Mouse (Mus musculus) stomach, postnatal 0 days (tissue): ENCODE data around the gene Nabp2. TPM values are rescaled to one million over a fixed set of nuclear protein-coding genes. Genes with fewer than 3 reads are reported as not detected.

Experiments used
- ATAC-seq: fragments of 200-750 bp; cut with Nextera tagmentation; 2 replicates; pipeline ENCODE4 v1.8.0; 2017; ENCODE audit not compliant: low FRiP score, low TSS enrichment
- DNase-seq: peaks from one replicate; pipeline ENCODE4 v3.0.0-alpha.2; 2016; ENCODE audit warnings: low spot score
- H3K27ac ChIP-seq: fragments of 300-500 bp; sonication (generic); replicated peaks from 2 replicates; pipeline ENCODE4 v1.5.1; 2014; ENCODE audit warnings: mild to moderate bottlenecking, control low read depth
- H3K27me3 ChIP-seq: fragments of 300-500 bp; sonication (generic); 2 replicates; pipeline ENCODE4 v1.6.1; 2014; ENCODE audit warnings: low read length; ENCODE audit not compliant: control insufficient read depth, insufficient read depth
- H3K36me3 ChIP-seq: fragments of 300-500 bp; sonication (generic); 2 replicates; pipeline ENCODE4 v1.6.1; 2014; ENCODE audit warnings: low read length, mixed read lengths; ENCODE audit not compliant: control insufficient read depth, insufficient read depth
- H3K4me1 ChIP-seq: fragments of 300-500 bp; sonication (generic); replicated peaks from 2 replicates; pipeline ENCODE4 v1.6.1; 2014; ENCODE audit warnings: antibody characterized with exemption; ENCODE audit not compliant: control insufficient read depth, insufficient read depth
- H3K4me2 ChIP-seq: fragments of 300-500 bp; sonication (generic); replicated peaks from 2 replicates; pipeline ENCODE4 v1.6.1; 2014; ENCODE audit warnings: low read depth, mild to moderate bottlenecking, control low read depth, moderate library complexity
- H3K4me3 ChIP-seq: fragments of 300-500 bp; sonication (generic); 2 replicates; pipeline ENCODE4 v1.5.1; 2014; ENCODE audit warnings: low read depth, low read length, control low read depth
- H3K9ac ChIP-seq: fragments of 300-500 bp; sonication (generic); 2 replicates; pipeline ENCODE4 v1.6.1; 2014; ENCODE audit warnings: mild to moderate bottlenecking, low read length, control low read depth, mixed read lengths
- H3K9me3 ChIP-seq: fragments of 300-500 bp; sonication (generic); 2 replicates; pipeline ENCODE4 v1.6.1; 2016; ENCODE audit warnings: low read length; ENCODE audit not compliant: control insufficient read depth
- CTCF ChIP-seq: IDR thresholded peaks from 2 replicates; pipeline ENCODE4 v1.5.1; 2016; ENCODE audit warnings: antibody characterized with exemption, low read depth, mild to moderate bottlenecking, moderate library complexity
- EP300 ChIP-seq: optimal IDR thresholded peaks from 2 replicates; pipeline ENCODE3; 2016; ENCODE audit warnings: antibody characterized with exemption
- WGBS: fragments of 180-500 bp; shearing (Covaris S2); extraction: QIAGEN DNeasy Blood & Tissue Kit; methylation state at CpG from one replicate; pipeline ENCODE4 v1.1.7; 2014; 5-methylcytosine and 5-hydroxymethylcytosine counted together
- polyA plus RNA-seq: library from polyadenylated mRNA; unstranded; fragments of >200 nt; fragmentation: Nextera tagmentation; extraction: Ambion mirVana; gene quantifications from 2 replicates; pipeline ENCODE4 v1.2.1, GENCODE M21; 2015

Gene Nabp2
- polyA plus RNA-seq, 1 experiment from 2014 or later = 54.4 TPM

DNA sequence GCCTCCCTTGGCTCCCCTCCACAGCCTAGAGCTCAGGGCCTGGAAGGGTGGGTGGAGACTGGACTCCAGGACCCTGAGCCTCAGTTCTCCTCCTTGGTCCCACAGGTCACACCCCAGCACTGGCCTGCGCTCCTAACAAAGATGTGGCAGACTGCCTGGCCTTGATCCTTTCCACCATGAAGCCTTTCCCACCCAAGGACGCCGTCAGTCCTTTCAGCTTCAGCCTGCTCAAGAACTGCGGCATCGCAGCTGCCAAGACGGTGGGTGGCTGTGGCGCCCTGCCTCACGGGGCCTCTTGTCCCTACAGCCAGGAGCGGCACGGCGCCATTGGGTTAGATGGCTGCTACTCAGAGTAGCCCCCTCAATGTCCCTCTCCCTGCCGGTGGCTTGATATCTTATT lies 20.9 kb downstream of the Nabp2 start:
- H3K27ac ChIP-seq = no peak overlapping the region
- H3K27me3 ChIP-seq = no peaks in the 10 kb centered on the region
- peaks cover 54% of the 10 kb centered on the region for H3K36me3 ChIP-seq
- ATAC-seq (no peak), DNase-seq (no peak)
- H3K9me3 ChIP-seq = no peaks in the 10 kb centered on the region
- TF ChIP-seq EP300 (no peak), CTCF (no peak)
- no peaks in the 10 kb centered on the region for H3K4me1 ChIP-seq
- no peak overlapping the region for H3K4me2 ChIP-seq
- no peak overlapping the region for H3K4me3 ChIP-seq
- H3K9ac ChIP-seq = no peak overlapping the region
- 86% methylated on average over 12 of the region's 12 CpGs for WGBS

DNA sequence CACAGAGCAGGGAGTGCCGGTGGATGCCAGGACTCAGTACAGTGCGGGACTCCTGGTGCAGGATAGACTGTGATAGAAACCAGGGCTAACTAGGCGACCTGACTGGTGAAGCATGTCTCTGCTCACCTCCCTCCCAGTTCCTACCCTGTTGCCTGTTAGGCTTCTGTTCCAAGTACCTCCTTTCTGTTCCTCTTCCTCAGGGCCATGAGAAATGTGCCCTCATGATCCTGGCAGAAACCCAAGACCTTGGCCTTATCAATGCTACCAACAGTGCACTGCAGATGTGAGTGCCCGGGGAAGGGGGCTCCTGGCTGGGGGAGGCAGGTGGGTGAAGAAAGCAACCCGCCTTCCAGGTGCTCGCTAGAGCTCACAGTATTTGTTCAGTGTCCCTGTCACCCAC lies 21.7 kb downstream of the Nabp2 start:
- Histone ChIP-seq H3K4me1 (no peaks in the 10 kb centered on the region), H3K36me3 (peaks cover 60% of the 10 kb centered on the region), H3K4me2 (no peak overlapping the region), H3K27ac (no peak overlapping the region), H3K9ac (no peak overlapping the region), H3K27me3 (no peaks in the 10 kb centered on the region), H3K4me3 (no peak overlapping the region), H3K9me3 (no peaks in the 10 kb centered on the region)
- TF ChIP-seq CTCF (no peak), EP300 (no peak)
- ATAC-seq (no peak), DNase-seq (no peak)
- WGBS = 72% methylated on average over 6 of the region's 6 CpGs

- Histone ChIP-seq H3K4me1 (no peaks in the 10 kb centered on the region), H3K36me3 (peaks cover 62% of the 10 kb centered on the region), H3K4me3 (no peak overlapping the region), H3K27ac (no peak overlapping the region), H3K9me3 (no peaks in the 10 kb centered on the region), H3K27me3 (no peaks in the 10 kb centered on the region), H3K4me2 (no peak overlapping the region), H3K9ac (no peak overlapping the region)
- ATAC-seq (no peak), DNase-seq (no peak)
- TF ChIP-seq EP300 (no peak), CTCF (no peak)
- 87% methylated on average over 14 of the region's 14 CpGs for WGBS
Measured at GRCm38 (mm10) chr10:128388941-128389340, 22.4 kb downstream of the Nabp2 start.

GRCm38 (mm10) chr10:128385902-128386301 lies 25.4 kb downstream of the Nabp2 start:
- Histone ChIP-seq H3K9me3 (no peaks in the 10 kb centered on the region), H3K4me2 (no peak overlapping the region), H3K4me1 (no peaks in the 10 kb centered on the region), H3K36me3 (peaks cover 72% of the 10 kb centered on the region), H3K9ac (no peak overlapping the region), H3K4me3 (no peak overlapping the region), H3K27me3 (no peaks in the 10 kb centered on the region), H3K27ac (no peak overlapping the region)
- 80% methylated on average over 7 of the region's 7 CpGs for WGBS
- TF ChIP-seq EP300 (no peak), CTCF (no peak)
- DNase-seq = no peak
- no peak for ATAC-seq

DNA sequence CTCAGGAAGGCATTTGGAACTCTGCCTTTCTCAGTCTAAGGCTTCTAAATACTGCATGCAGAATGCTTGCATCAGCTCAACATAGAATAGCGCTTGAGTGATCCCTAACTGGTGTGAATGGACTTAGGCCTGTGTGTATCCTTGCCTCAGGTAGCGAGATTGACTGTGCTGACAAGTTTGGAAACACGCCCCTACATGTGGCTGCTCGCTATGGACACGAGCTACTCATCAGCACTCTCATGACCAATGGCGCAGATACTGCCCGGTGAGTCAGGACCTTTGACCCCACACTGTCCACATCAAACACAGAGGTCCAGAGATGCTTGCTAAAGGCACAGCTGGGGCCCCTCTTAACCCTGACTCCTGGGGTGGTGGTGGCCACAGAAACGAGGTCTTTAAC lies 28.8 kb downstream of the Nabp2 start:
- ATAC-seq = no peak
- no peak overlapping the region for H3K4me2 ChIP-seq
- no peak overlapping the region for H3K9ac ChIP-seq
- H3K9me3 ChIP-seq = no peaks in the 10 kb centered on the region
- no peak overlapping the region for H3K4me3 ChIP-seq
- no peak overlapping the region for H3K27ac ChIP-seq
- peaks cover 3% of the 10 kb centered on the region; the same call in 1 of the 2 replicates for H3K4me1 ChIP-seq
- TF ChIP-seq EP300 = no peak
- TF ChIP-seq CTCF = no peak
- H3K36me3 ChIP-seq = peaks cover 48% of the 10 kb centered on the region
- H3K27me3 ChIP-seq = no peaks in the 10 kb centered on the region
- WGBS = 80% methylated on average over 8 of the region's 8 CpGs
- DNase-seq = no peak

GRCm38 (mm10) chr10:128380565-128380964 lies 30.7 kb downstream of the Nabp2 start:
- 89% methylated on average over 5 of the region's 5 CpGs for WGBS
- Histone ChIP-seq H3K4me1 (peaks cover 3% of the 10 kb centered on the region; the same call in 1 of the 2 replicates), H3K27ac (no peak overlapping the region), H3K9me3 (no peaks in the 10 kb centered on the region), H3K36me3 (peaks cover 34% of the 10 kb centered on the region), H3K4me2 (no peak overlapping the region), H3K9ac (no peak overlapping the region), H3K27me3 (no peaks in the 10 kb centered on the region), H3K4me3 (no peak overlapping the region)
- DNase-seq = peak; percentile 68
- ATAC-seq = no peak
- TF ChIP-seq CTCF (no peak), EP300 (no peak)
